Mouse (Mus musculus) stomach, postnatal 0 days (tissue): ENCODE results near the gene D630045J12Rik.

Source experiments
- CTCF ChIP-seq: IDR thresholded peaks from 2 replicates; pipeline ENCODE4 v1.5.1; 2016; ENCODE audit warnings: antibody characterized with exemption, low read depth, mild to moderate bottlenecking, moderate library complexity
- EP300 ChIP-seq: optimal IDR thresholded peaks from 2 replicates; pipeline ENCODE3; 2016; ENCODE audit warnings: antibody characterized with exemption

DNA sequence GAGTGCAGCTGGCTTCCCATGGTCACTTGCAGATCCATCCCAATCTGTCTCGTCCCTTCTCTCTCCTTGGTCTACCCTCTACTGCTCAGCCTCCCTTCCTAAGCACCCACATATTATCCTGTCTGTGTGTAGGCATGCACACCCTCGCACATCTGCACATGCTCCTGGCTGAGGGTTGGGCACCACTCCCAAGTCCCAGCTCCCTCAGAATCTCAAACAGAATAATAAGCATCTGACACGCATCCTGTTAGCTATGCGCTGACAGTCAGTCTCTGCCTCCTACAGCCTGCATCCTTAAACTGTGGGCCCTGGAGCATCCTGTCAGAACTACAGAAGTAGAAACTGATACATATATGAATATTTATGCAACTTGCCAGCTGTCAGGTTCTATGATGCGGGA is 13.2 kb downstream of the D630045J12Rik start:
- TF ChIP-seq CTCF = no peak
- no peak for TF ChIP-seq EP300
